Mouse (Mus musculus) adrenal gland, postnatal 4 days (tissue): ENCODE measurements around the gene Dedd. TPM values are rescaled to one million over a fixed set of nuclear protein-coding genes. Genes with fewer than 3 reads are reported as not detected.

Experiments used
- total RNA-seq, 2 experiments: library from RNA; stranded (reverse); gene quantifications; 2 replicates each; pipeline ENCODE4 v1.2.3; 2021

The Dedd gene
- total RNA-seq, 2 experiments from 2014 or later, result 41.2 to 43.1 TPM

Other genes with a start within 250 kb of the Dedd start
- gene Cfap126, start 215.2 kb upstream of the Dedd start, total RNA-seq, result 1 to 10 TPM; 2.1 to 2.7 TPM
- gene Sdhc, start 178.5 kb upstream of the Dedd start, total RNA-seq, result 100 to 1,000 TPM; 359 to 386 TPM
- 10 to 100 TPM; 23.9 to 53.3 TPM for gene Mpz, start 178.4 kb upstream of the Dedd start, total RNA-seq
- gene Pcp4l1, start 132.9 kb upstream of the Dedd start, total RNA-seq, result 10 to 100 TPM; 29.5 to 32.0 TPM
- gene Nr1i3, start 115.2 kb upstream of the Dedd start, total RNA-seq, result 10 to 100 TPM in 1 of 2 experiments, under 1 TPM in 1; 0.92 to 10.3 TPM
- 10 to 100 TPM; 41.6 to 43.5 TPM for gene Tomm40l, start 106.6 kb upstream of the Dedd start, total RNA-seq
- gene Apoa2, start 104.1 kb upstream of the Dedd start, total RNA-seq, result 100 to 1,000 TPM in 1 of 2 experiments, 10 to 100 TPM in 1; 18.3 to 847 TPM
- gene Fcer1g, start 94.8 kb upstream of the Dedd start, total RNA-seq, result 10 to 100 TPM; 22.4 to 23.2 TPM
- 1 to 10 TPM; 4.3 to 4.5 TPM for gene Adamts4, start 78.7 kb upstream of the Dedd start, total RNA-seq
- 100 to 1,000 TPM; 446 to 477 TPM for gene Ndufs2, start 77.8 kb upstream of the Dedd start, total RNA-seq
- gene B4galt3, start 58.8 kb upstream of the Dedd start, total RNA-seq, result 10 to 100 TPM; 48.4 to 56.3 TPM
- 10 to 100 TPM; 55.8 to 57.1 TPM for gene Ppox, start 48.0 kb upstream of the Dedd start, total RNA-seq
- 10 to 100 TPM; 51.4 to 56.0 TPM for gene Usp21, start 41.2 kb upstream of the Dedd start, total RNA-seq
- gene Ufc1, start 34.1 kb upstream of the Dedd start, total RNA-seq, result 100 to 1,000 TPM; 138 to 155 TPM
- 10 to 100 TPM; 62.0 to 68.3 TPM for gene Nit1, start 16.5 kb downstream of the Dedd start, total RNA-seq
- 100 to 1,000 TPM; 120 to 125 TPM for gene Pfdn2, start 16.5 kb downstream of the Dedd start, total RNA-seq
- 1 to 10 TPM; 6.2 to 6.8 TPM for gene Klhdc9, start 31.7 kb downstream of the Dedd start, total RNA-seq
- under 1 TPM; 0.34 to 0.59 TPM for gene Nectin4, start 41.0 kb downstream of the Dedd start, total RNA-seq
- gene Arhgap30, start 59.8 kb downstream of the Dedd start, total RNA-seq, result 1 to 10 TPM; 3.2 to 4.7 TPM
- gene Usf1, start 82.2 kb downstream of the Dedd start, total RNA-seq, result 10 to 100 TPM; 81.4 to 84.8 TPM
- gene Tstd1, start 89.7 kb downstream of the Dedd start, total RNA-seq, result 10 to 100 TPM in 1 of 2 experiments, 1 to 10 TPM in 1; 6.3 to 15.1 TPM
- 10 to 100 TPM; 43.0 to 47.0 TPM for gene F11r, start 108.4 kb downstream of the Dedd start, total RNA-seq
- gene Alyref2, start 174.3 kb downstream of the Dedd start, total RNA-seq, result 1 to 10 TPM; 8.5 to 9.1 TPM
- not detected for gene Itln1, start 206.1 kb downstream of the Dedd start, total RNA-seq
- gene Cd244a, start 230.0 kb downstream of the Dedd start, total RNA-seq, result under 1 TPM; 0.14 to 0.31 TPM